Mouse (Mus musculus): ENCODE data around the gene Ubap1l. TPM values are rescaled to one million over a fixed set of nuclear protein-coding genes. Genes with fewer than 3 reads are reported as not detected.

Gene Ubap1l
- total RNA-seq, 2 experiments from 2014 or later = 0.20 to 0.39 TPM

GRCm38 (mm10) chr9:65405184-65405449 is 44.3 kb downstream of the Ubap1l start:
- intact Hi-C loops (cut with DNase I) = no loop called here
- no peak for DNase-seq (ENCODE audit: low spot score)

GRCm38 (mm10) chr9:65407327-65407726 is 46.5 kb downstream of the Ubap1l start:
- intact Hi-C loops (cut with DNase I) = no loop called here
- DNase-seq (ENCODE audit: low spot score) = no peak

- DNase-seq (ENCODE audit: low spot score) = no peak
- intact Hi-C loops (cut with DNase I) = no loop called here
Observed at GRCm38 (mm10) chr9:65407861-65408260, 47.0 kb downstream of the Ubap1l start.

GRCm38 (mm10) chr9:65408871-65409295 is 48.0 kb downstream of the Ubap1l start:
- no peak for DNase-seq (ENCODE audit: low spot score)
- intact Hi-C loops (cut with DNase I) = no loop called here

- intact Hi-C loops (cut with DNase I) = no loop called here
- no peak for DNase-seq (ENCODE audit: low spot score)
Observed at GRCm38 (mm10) chr9:65410378-65410777, 49.5 kb downstream of the Ubap1l start.

- intact Hi-C loops (cut with DNase I) = no loop called here
Observed at GRCm38 (mm10) chr9:65411326-65411725, 50.5 kb downstream of the Ubap1l start.

GRCm38 (mm10) chr9:65417738-65418137 is 56.9 kb downstream of the Ubap1l start:
- intact Hi-C loops (cut with DNase I) = no loop called here

More at GRCm38 (mm10) chr9:65411326-65411725, 50.5 kb downstream of the Ubap1l start:
- DNase-seq (ENCODE audit: low spot score) = no peak

GRCm38 (mm10) chr9:65419633-65420032 is 58.8 kb downstream of the Ubap1l start:
- intact Hi-C loops (cut with DNase I) = no loop called here
- no peak for DNase-seq (ENCODE audit: low spot score)

More at GRCm38 (mm10) chr9:65417738-65418137, 56.9 kb downstream of the Ubap1l start:
- DNase-seq (ENCODE audit: low spot score) = no peak

GRCm38 (mm10) chr9:65422760-65423501 is 62.1 kb downstream of the Ubap1l start, which contains the start of gene Slc51b:
Slc51b (minus strand) TSS chr9:65422955.
- DNase-seq (ENCODE audit: low spot score) = no peak
- intact Hi-C loops (cut with DNase I) = no loop called here

GRCm38 (mm10) chr9:65424393-65424792 is 63.6 kb downstream of the Ubap1l start:
- intact Hi-C loops (cut with DNase I) = no loop called here
- DNase-seq (ENCODE audit: low spot score) = no peak

- DNase-seq (ENCODE audit: low spot score) = no peak
- intact Hi-C loops (cut with DNase I) = no loop called here
Observed at GRCm38 (mm10) chr9:65427511-65427910, 66.7 kb downstream of the Ubap1l start.

GRCm38 (mm10) chr9:65428003-65428402 is 67.2 kb downstream of the Ubap1l start:
- no peak for DNase-seq (ENCODE audit: low spot score)

More at GRCm38 (mm10) chr9:65428003-65428402, 67.2 kb downstream of the Ubap1l start:
- intact Hi-C loops (cut with DNase I) = no loop called here

Other genes with a start within 250 kb of the Ubap1l start
- gene Igdcc3, start 219.9 kb upstream of the Ubap1l start, total RNA-seq (2021) = under 1 TPM in 1 of 2 experiments, not detected in 1; 0.08 TPM
- gene Parp16, start 165.7 kb upstream of the Ubap1l start, total RNA-seq (2021) = 1 to 10 TPM; 4.2 TPM
- 1 to 10 TPM; 4.8 to 6.6 TPM for gene Cilp, start 95.9 kb upstream of the Ubap1l start, total RNA-seq (2021)
- gene Clpx, start 66.8 kb upstream of the Ubap1l start, total RNA-seq (2021) = 100 to 1,000 TPM; 101 to 106 TPM
- 10 to 100 TPM; 11.5 to 12.6 TPM for gene Pdcd7, start 14.9 kb upstream of the Ubap1l start, total RNA-seq (2021)
- 1 to 10 TPM; 2.6 to 3.1 TPM for gene Kbtbd13, start 30.6 kb downstream of the Ubap1l start, total RNA-seq (2021)
- 1 to 10 TPM; 6.4 to 8.8 TPM for gene Rasl12, start 37.5 kb downstream of the Ubap1l start, total RNA-seq (2021)
- gene Slc51b, start 61.9 kb downstream of the Ubap1l start, total RNA-seq (2021) = not detected
- 1 to 10 TPM; 5.7 to 6.4 TPM for gene Mtfmt, start 74.7 kb downstream of the Ubap1l start, total RNA-seq (2021)
- 10 to 100 TPM; 10.6 to 13.1 TPM for gene Spg21, start 99.9 kb downstream of the Ubap1l start, total RNA-seq (2021)
- gene Ankdd1a, start 159.2 kb downstream of the Ubap1l start, total RNA-seq (2021) = not detected
- gene Plekho2, start 219.0 kb downstream of the Ubap1l start, total RNA-seq (2021) = 10 to 100 TPM; 12.9 to 13.2 TPM
- not detected for gene Pif1, start 226.1 kb downstream of the Ubap1l start, total RNA-seq (2021)

All from heart, postnatal 25 days (tissue).